ENCODE assay signal across 9 mouse cellular contexts in the genomic region with DNA sequence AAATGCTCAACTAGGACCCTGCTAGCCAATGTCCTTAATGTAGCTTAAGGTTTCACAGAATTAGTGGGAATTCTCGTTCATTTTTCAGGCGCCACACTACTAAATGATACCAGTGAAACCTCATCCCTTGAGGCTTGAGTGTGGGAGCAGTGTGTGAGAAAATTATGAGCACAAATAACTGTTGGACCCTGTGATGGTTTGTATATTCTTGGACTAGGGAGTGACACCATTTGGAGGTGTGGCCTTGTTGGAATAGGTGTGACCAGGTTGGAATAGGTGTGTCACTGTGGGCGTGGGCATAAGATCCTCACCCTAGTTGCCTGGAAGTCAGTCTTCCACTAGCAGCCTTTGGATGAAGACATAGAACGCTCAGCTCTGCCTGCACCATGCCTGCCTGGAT. TPM values are rescaled to one million over a fixed set of nuclear protein-coding genes. Genes with fewer than 3 reads are reported as not detected.
A peak's percentile ranks its signal among the peaks of the same experiment; 100 is the strongest.
DNase-seq lines count a peak whose midpoint lies in the region; ATAC-seq and TF ChIP-seq lines count a peak whose summit lies in the region.
"Not testable (repeated sequence)": the region's sequence is repeated elsewhere in the genome, so short reads cannot be mapped to it uniquely, and the experiment has no call there.
"Had no signal": no experiment of that assay in that cellular context is flagged by ENCODE, and none has a peak within 500 bp of the region (broad histone marks: within the 10 kb centered on the region; RNA-seq: fewer than 3 reads in every experiment).

No protein-coding gene starts in this region.

- DNase-seq in intestine, embryonic 14.5 days (ENCODE audit: low spot score); neural tube, embryonic 11.5 days (ENCODE audit: low spot score): not testable (repeated sequence)

- peaks cover 16% of the 10 kb centered on the region for H3K4me1 ChIP-seq in bone marrow macrophage, adult 2 months (ENCODE audit: control insufficient read depth, insufficient read depth, low read length)
- not testable (repeated sequence) for H3K4me1 ChIP-seq in heart, embryonic 12.5 days (replicated peaks); intestine, embryonic 14.5 days (replicated peaks; ENCODE audit: control insufficient read depth, insufficient read depth, low read length); lung, embryonic 16.5 days (replicated peaks; ENCODE audit: control insufficient read depth, insufficient read depth, low read length); neural tube, embryonic 11.5 days (ENCODE audit: control insufficient read depth, insufficient read depth, low read length)
- H3K4me1 ChIP-seq in limb, embryonic 13.5 days, result peaks cover 18% of the 10 kb centered on the region

- not testable (repeated sequence) for H3K27ac ChIP-seq in bone marrow macrophage, adult 2 months (ENCODE audit: insufficient read depth, low read depth, low read length); heart, embryonic 12.5 days (ENCODE audit: poor library complexity, severe bottlenecking); intestine, embryonic 14.5 days (ENCODE audit: low read depth); limb, embryonic 13.5 days; lung, embryonic 16.5 days (ENCODE audit: low read length); neural tube, embryonic 11.5 days (ENCODE audit: low read depth, low read length)

- H3K4me3 ChIP-seq in bone marrow macrophage, adult 2 months (ENCODE audit: insufficient read depth, low read length), result peak overlapping the region; percentile 53
- H3K4me3 ChIP-seq in heart, embryonic 12.5 days, result peak overlapping the region; percentile 95
- H3K4me3 ChIP-seq in intestine, embryonic 14.5 days (ENCODE audit: low read depth, low read length), result peak overlapping the region; percentile 75
- H3K4me3 ChIP-seq in limb, embryonic 13.5 days, result peak overlapping the region; percentile 78
- peak overlapping the region; percentile 91 for H3K4me3 ChIP-seq in lung, embryonic 16.5 days (ENCODE audit: low read length)
- peak overlapping the region; percentile 68 for H3K4me3 ChIP-seq in neural tube, embryonic 11.5 days (ENCODE audit: low read depth, low read length)

- peak; percentile 18; the same call in 1 of the 2 replicates for ATAC-seq in erythroid progenitor cell, adult 5-6 weeks (replicated peaks; ENCODE audit: low FRiP score, poor library complexity, severe bottlenecking)
- not testable (repeated sequence) for ATAC-seq in heart, embryonic 12.5 days (ENCODE audit: insufficient number of reproducible peaks, low FRiP score); intestine, embryonic 14.5 days (replicated peaks; ENCODE audit: low FRiP score, low TSS enrichment, low read depth); limb, embryonic 13.5 days (ENCODE audit: low FRiP score, low read depth); lung, embryonic 16.5 days (ENCODE audit: low read depth); neural tube, embryonic 11.5 days (ENCODE audit: insufficient read depth, low FRiP score, low TSS enrichment)

- H3K9me3 ChIP-seq in heart, embryonic 12.5 days (replicated peaks); intestine, embryonic 14.5 days (ENCODE audit: control insufficient read depth, low read length); limb, embryonic 13.5 days; lung, embryonic 16.5 days (ENCODE audit: control insufficient read depth, low read length); neural tube, embryonic 11.5 days (ENCODE audit: control insufficient read depth, low read length): not testable (repeated sequence)

- peak overlapping the region; percentile 26; the same call in 1 of the 2 replicates for H3K9ac ChIP-seq in heart, embryonic 12.5 days
- H3K9ac ChIP-seq in intestine, embryonic 14.5 days (ENCODE audit: low read length), result 0 out of 2 replicates have a peak overlapping the region, but pooled peaks have one; percentile 22
- peak overlapping the region; percentile 39; the same call in 1 of the 2 replicates for H3K9ac ChIP-seq in limb, embryonic 13.5 days
- H3K9ac ChIP-seq in lung, embryonic 16.5 days (ENCODE audit: low read length), result peak overlapping the region; percentile 64; the same call in 1 of the 2 replicates
- H3K9ac ChIP-seq in neural tube, embryonic 11.5 days (ENCODE audit: low read length), result peak overlapping the region; percentile 26; the same call in 1 of the 2 replicates

- H3K4me2 ChIP-seq in heart, embryonic 12.5 days, result peak overlapping the region; percentile 76
- peak overlapping the region; percentile 64 for H3K4me2 ChIP-seq in intestine, embryonic 14.5 days (ENCODE audit: low read length)
- H3K4me2 ChIP-seq in limb, embryonic 13.5 days (replicated peaks), result peak overlapping the region; percentile 65
- peak overlapping the region; percentile 76 for H3K4me2 ChIP-seq in lung, embryonic 16.5 days (ENCODE audit: low read depth, low read length)
- H3K4me2 ChIP-seq in neural tube, embryonic 11.5 days (ENCODE audit: low read depth), result peak overlapping the region; percentile 42

- H3K27me3 ChIP-seq in heart, embryonic 12.5 days (replicated peaks); intestine, embryonic 14.5 days (replicated peaks; ENCODE audit: control insufficient read depth, insufficient read depth, low read length); limb, embryonic 13.5 days; lung, embryonic 16.5 days (ENCODE audit: control insufficient read depth, insufficient read depth, low read depth, low read length); neural tube, embryonic 11.5 days (ENCODE audit: control insufficient read depth, insufficient read depth, low read length): not testable (repeated sequence)

- TF ChIP-seq CTCF in bone marrow macrophage, adult 2 months (IDR thresholded peaks at IDR 0.05; ENCODE audit: low read depth, low read length), result not testable (repeated sequence)

- not testable (repeated sequence) for TF ChIP-seq POLR2A in bone marrow macrophage, adult 2 months (IDR thresholded peaks at IDR 0.05; ENCODE audit: borderline replicate concordance, low read depth, low read length)

- 80% methylated on average over 4 of the region's 4 CpGs for WGBS in heart, embryonic 12.5 days
- whole genome bisulfite sequencing in intestine, embryonic 14.5 days, result 76% methylated on average over 4 of the region's 4 CpGs
- WGBS in limb, embryonic 13.5 days, result 80% methylated on average over 4 of the region's 4 CpGs
- 72% methylated on average over 4 of the region's 4 CpGs for WGBS in lung, embryonic 16.5 days
- WGBS in neural tube, embryonic 11.5 days, result 82% methylated on average over 4 of the region's 4 CpGs

- not testable (repeated sequence) for H3K36me3 ChIP-seq in heart, embryonic 12.5 days; intestine, embryonic 14.5 days (ENCODE audit: control insufficient read depth, insufficient read depth, low read length); limb, embryonic 13.5 days; lung, embryonic 16.5 days (ENCODE audit: control insufficient read depth, insufficient read depth, low read length); neural tube, embryonic 11.5 days (ENCODE audit: control insufficient read depth, insufficient read depth, low read length)

RNA-seq across cellular contexts. Expression of gene Nt5dc1, which starts 0.4 kb away (rescaled TPM):
- 10.0 and 15.2 TPM in 2 replicates for polyA plus RNA-seq in bone marrow macrophage, adult 2 months (2012; ENCODE audit: insufficient read depth, insufficient read length, missing spikeins)
- 12.3 and 15.9 TPM in 2 replicates for total RNA-seq in erythroid progenitor cell, adult 5-6 weeks (2015; ENCODE audit: low replicate concordance)
- 7.6 and 11.8 TPM in 2 replicates for total RNA-seq in erythroid progenitor cell, adult 5-6 weeks (2017; ENCODE audit: low replicate concordance)
- 6.8 and 7.0 TPM in 2 replicates for polyA plus RNA-seq in heart, embryonic 12.5 days (2016; fragmentation: Nextera tagmentation; extraction: Ambion mirVana)
- 11.5 and 12.1 TPM in 2 replicates for polyA plus RNA-seq in intestine, embryonic 14.5 days (2014; fragmentation: Nextera tagmentation; extraction: Ambion mirVana)
- polyA plus RNA-seq in limb, embryonic 13.5 days (2015; fragmentation: Nextera tagmentation; extraction: Ambion mirVana), result 8.5 and 10.5 TPM in 2 replicates
- polyA plus RNA-seq in lung, embryonic 16.5 days (2015; fragmentation: Nextera tagmentation; extraction: Ambion mirVana), result 12.8 and 13.1 TPM in 2 replicates
- polyA plus RNA-seq in neural tube, embryonic 11.5 days (2014; fragmentation: Nextera tagmentation; extraction: Ambion mirVana), result 4.1 and 5.6 TPM in 2 replicates

RNA-seq across cellular contexts. Expression of gene Col10a1, which starts 29.0 kb away (rescaled TPM):
- polyA plus RNA-seq in bone marrow macrophage, adult 2 months (2012; ENCODE audit: insufficient read depth, insufficient read length, missing spikeins), result not detected in 2 replicates
- not detected in 2 replicates for total RNA-seq in erythroid progenitor cell, adult 5-6 weeks (2015; ENCODE audit: low replicate concordance)
- not detected in 2 replicates for total RNA-seq in erythroid progenitor cell, adult 5-6 weeks (2017; ENCODE audit: low replicate concordance)
- 0.17 and 0.28 TPM in 2 replicates for polyA plus RNA-seq in heart, embryonic 12.5 days (2016; fragmentation: Nextera tagmentation; extraction: Ambion mirVana)
- 0.11 and 0.15 TPM in 2 replicates for polyA plus RNA-seq in intestine, embryonic 14.5 days (2014; fragmentation: Nextera tagmentation; extraction: Ambion mirVana)
- polyA plus RNA-seq in limb, embryonic 13.5 days (2015; fragmentation: Nextera tagmentation; extraction: Ambion mirVana), result 1.6 and 4.3 TPM in 2 replicates
- polyA plus RNA-seq in lung, embryonic 16.5 days (2015; fragmentation: Nextera tagmentation; extraction: Ambion mirVana), result 0.19 and 0.54 TPM in 2 replicates
- not detected in 2 replicates for polyA plus RNA-seq in neural tube, embryonic 11.5 days (2014; fragmentation: Nextera tagmentation; extraction: Ambion mirVana)
- total RNA-seq: common myeloid progenitor, adult 5-6 weeks; layer of hippocampus, postnatal 36 days had no signal
